In the genomic region with DNA sequence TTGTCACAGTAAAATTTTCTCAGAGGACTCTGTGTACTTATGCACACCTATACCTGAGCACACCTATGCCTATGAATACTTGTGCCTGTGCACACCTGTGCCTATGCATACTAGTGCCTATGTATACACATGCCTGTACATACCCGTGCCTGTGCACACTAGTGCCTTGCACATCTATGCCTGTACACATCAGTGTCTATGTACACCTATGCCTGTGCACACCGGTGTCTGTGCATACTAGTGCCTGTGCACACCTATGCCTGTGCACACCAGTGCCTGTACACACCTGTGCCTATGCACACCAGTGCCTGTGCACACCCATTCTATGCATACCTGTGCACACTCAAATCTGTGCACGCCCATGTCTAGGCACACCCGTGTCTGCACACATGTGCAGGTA, we compare ENCODE assay signal across 18 mouse cellular contexts. TPM values are rescaled to one million over a fixed set of nuclear protein-coding genes. Genes with fewer than 3 reads are reported as not detected.
DNase-seq lines count a peak whose midpoint lies in the region; ATAC-seq and TF ChIP-seq lines count a peak whose summit lies in the region.
"Had no signal": no experiment of that assay in that cellular context is flagged by ENCODE, and none has a peak within 500 bp of the region (broad histone marks: within the 10 kb centered on the region; RNA-seq: fewer than 3 reads in every experiment).

No protein-coding gene starts in this region.

- H3K27ac ChIP-seq in hindbrain, embryonic 12.5 days, result no peak overlapping the region
- H3K27ac ChIP-seq in hindbrain, embryonic 13.5 days, result no peak overlapping the region
- H3K27ac ChIP-seq in lung, embryonic 15.5 days, result no peak overlapping the region
- no peak overlapping the region for H3K27ac ChIP-seq in midbrain, embryonic 13.5 days
- H3K27ac ChIP-seq: left cerebral cortex, adult 2 months; limb, embryonic 13.5 days; neural tube, embryonic 12.5 days had no signal

- no peak overlapping the region for H3K4me3 ChIP-seq in hindbrain, embryonic 12.5 days
- no peak overlapping the region for H3K4me3 ChIP-seq in hindbrain, embryonic 13.5 days
- no peak overlapping the region for H3K4me3 ChIP-seq in lung, embryonic 15.5 days
- H3K4me3 ChIP-seq in lung, adult 2 months (replicated peaks; ENCODE audit: extremely low read depth, low read depth, low read length), result no peak overlapping the region
- H3K4me3 ChIP-seq in midbrain, embryonic 13.5 days (replicated peaks), result no peak overlapping the region
- H3K4me3 ChIP-seq: left cerebral cortex, adult 2 months; limb, embryonic 13.5 days; neural tube, embryonic 12.5 days had no signal

- TF ChIP-seq CTCF in lung, adult 2 months (IDR thresholded peaks at IDR 0.05; ENCODE audit: insufficient read depth, low read length), result no peak

- peak; percentile 51; the same call in 1 of the 2 replicates for ATAC-seq in hindbrain, embryonic 12.5 days (ENCODE audit: low FRiP score)
- no peak for ATAC-seq in hindbrain, embryonic 13.5 days (ENCODE audit: low FRiP score)
- ATAC-seq in lung, embryonic 15.5 days (ENCODE audit: borderline replicate concordance, extremely low read depth, low FRiP score, low TSS enrichment), result peak; percentile 53; the same call in 1 of the 2 replicates
- ATAC-seq in midbrain, embryonic 13.5 days, result peak; percentile 40; the same call in 1 of the 2 replicates
- ATAC-seq: inflammation-experienced regulatory T-cells, adult 6 months had no signal

- H3K9ac ChIP-seq in hindbrain, embryonic 12.5 days, result no peak overlapping the region
- H3K9ac ChIP-seq in hindbrain, embryonic 13.5 days, result no peak overlapping the region
- H3K9ac ChIP-seq in lung, embryonic 15.5 days, result no peak overlapping the region
- H3K9ac ChIP-seq in midbrain, embryonic 13.5 days (replicated peaks), result no peak overlapping the region
- H3K9ac ChIP-seq: limb, embryonic 13.5 days; neural tube, embryonic 12.5 days had no signal

- no peak overlapping the region for H3K4me2 ChIP-seq in hindbrain, embryonic 12.5 days (replicated peaks)
- H3K4me2 ChIP-seq in hindbrain, embryonic 13.5 days, result no peak overlapping the region
- H3K4me2 ChIP-seq in lung, embryonic 15.5 days, result no peak overlapping the region
- H3K4me2 ChIP-seq in midbrain, embryonic 13.5 days (replicated peaks), result no peak overlapping the region
- H3K4me2 ChIP-seq: limb, embryonic 13.5 days; neural tube, embryonic 12.5 days had no signal

- whole genome bisulfite sequencing in hindbrain, embryonic 12.5 days, result 92% methylated on average over 4 of the region's 4 CpGs
- WGBS in hindbrain, embryonic 13.5 days, result 95% methylated on average over 4 of the region's 4 CpGs
- 86% methylated on average over 4 of the region's 4 CpGs for WGBS in lung, embryonic 15.5 days
- 91% methylated on average over 4 of the region's 4 CpGs for WGBS in lung, adult 2 months
- 93% methylated on average over 4 of the region's 4 CpGs for WGBS in midbrain, embryonic 13.5 days

- H3K9me3 ChIP-seq in hindbrain, embryonic 12.5 days (replicated peaks), result no peaks in the 10 kb centered on the region
- H3K9me3 ChIP-seq in hindbrain, embryonic 13.5 days, result no peaks in the 10 kb centered on the region
- no peaks in the 10 kb centered on the region for H3K9me3 ChIP-seq in lung, embryonic 15.5 days
- H3K9me3 ChIP-seq in midbrain, embryonic 13.5 days, result no peaks in the 10 kb centered on the region
- H3K9me3 ChIP-seq: limb, embryonic 13.5 days; neural tube, embryonic 12.5 days had no signal

- no peak for TF ChIP-seq POLR2A in lung, adult 2 months (IDR thresholded peaks at IDR 0.05; ENCODE audit: borderline replicate concordance, extremely low read depth, low read depth, low read length)

- no peaks in the 10 kb centered on the region for H3K27me3 ChIP-seq in hindbrain, embryonic 12.5 days
- H3K27me3 ChIP-seq in hindbrain, embryonic 13.5 days, result no peaks in the 10 kb centered on the region
- no peaks in the 10 kb centered on the region for H3K27me3 ChIP-seq in lung, embryonic 15.5 days
- no peaks in the 10 kb centered on the region for H3K27me3 ChIP-seq in midbrain, embryonic 13.5 days
- H3K27me3 ChIP-seq: limb, embryonic 13.5 days; neural tube, embryonic 12.5 days had no signal

- no peaks in the 10 kb centered on the region for H3K36me3 ChIP-seq in hindbrain, embryonic 12.5 days
- no peaks in the 10 kb centered on the region for H3K36me3 ChIP-seq in hindbrain, embryonic 13.5 days
- H3K36me3 ChIP-seq in lung, embryonic 15.5 days, result no peaks in the 10 kb centered on the region
- no peaks in the 10 kb centered on the region for H3K36me3 ChIP-seq in midbrain, embryonic 13.5 days
- H3K36me3 ChIP-seq: limb, embryonic 13.5 days; neural tube, embryonic 12.5 days had no signal

- DNase-seq in cerebellum, adult 9-11 months, result peak; percentile 4
- no peak for DNase-seq in cerebellum, postnatal 36 days
- no peak for DNase-seq in lung, adult 2 months
- DNase-seq in urinary bladder, postnatal 10 days (ENCODE audit: low spot score), result no peak
- DNase-seq: adrenal gland, postnatal 14 days; cerebellum, adult 8-10 months; heart, adult 18-20 months; lung, adult 18-20 months; right cerebral cortex, postnatal 25 days had no signal

- H3K4me1 ChIP-seq in hindbrain, embryonic 12.5 days, result no peaks in the 10 kb centered on the region
- H3K4me1 ChIP-seq in hindbrain, embryonic 13.5 days (replicated peaks), result no peaks in the 10 kb centered on the region
- no peaks in the 10 kb centered on the region for H3K4me1 ChIP-seq in lung, embryonic 15.5 days
- H3K4me1 ChIP-seq in lung, adult 2 months (ENCODE audit: control insufficient read depth, insufficient read depth, low read length), result no peaks in the 10 kb centered on the region
- H3K4me1 ChIP-seq in midbrain, embryonic 13.5 days (replicated peaks), result no peaks in the 10 kb centered on the region
- H3K4me1 ChIP-seq: limb, embryonic 13.5 days; neural tube, embryonic 12.5 days had no signal

RNA-seq across cellular contexts. Expression of a gene that starts 37.6 kb away (rescaled TPM):
- polyA plus RNA-seq in hindbrain, embryonic 12.5 days (2016; fragmentation: Nextera tagmentation; extraction: Ambion mirVana), result 0.23 and 0.56 TPM in 2 replicates
- 0.45 and 0.49 TPM in 2 replicates for polyA plus RNA-seq in hindbrain, embryonic 13.5 days (2015; fragmentation: Nextera tagmentation; extraction: Ambion mirVana)
- 0.34 and 0.39 TPM in 2 replicates for polyA plus RNA-seq in lung, embryonic 15.5 days (2015; fragmentation: Nextera tagmentation; extraction: Ambion mirVana)
- polyA plus RNA-seq in lung, adult 2 months (2012; rRNA removed), result 0.66 and 0.69 TPM in 2 replicates
- polyA plus RNA-seq in midbrain, embryonic 13.5 days (2015; fragmentation: Nextera tagmentation; extraction: Ambion mirVana), result 0.05 TPM in 1 of 2 replicates, not detected in the other
- polyA plus RNA-seq: heart, postnatal 0 days; inflammation-experienced regulatory T-cells, adult 6 months; neural tube, embryonic 12.5 days had no signal

RNA-seq across cellular contexts. Expression of a gene that starts 46.5 kb away (rescaled TPM):
- 8.4 and 9.3 TPM in 2 replicates for polyA plus RNA-seq in hindbrain, embryonic 12.5 days (2016; fragmentation: Nextera tagmentation; extraction: Ambion mirVana)
- polyA plus RNA-seq in hindbrain, embryonic 13.5 days (2015; fragmentation: Nextera tagmentation; extraction: Ambion mirVana), result 9.0 and 9.4 TPM in 2 replicates
- polyA plus RNA-seq in lung, embryonic 15.5 days (2015; fragmentation: Nextera tagmentation; extraction: Ambion mirVana), result 6.7 and 7.7 TPM in 2 replicates
- 2.8 and 4.3 TPM in 2 replicates for polyA plus RNA-seq in lung, adult 2 months (2012; rRNA removed)
- polyA plus RNA-seq in midbrain, embryonic 13.5 days (2015; fragmentation: Nextera tagmentation; extraction: Ambion mirVana), result 8.9 and 9.0 TPM in 2 replicates

RNA-seq across cellular contexts. Expression of a gene that starts 47.2 kb away (rescaled TPM):
- 0.78 and 1.0 TPM in 2 replicates for polyA plus RNA-seq in hindbrain, embryonic 12.5 days (2016; fragmentation: Nextera tagmentation; extraction: Ambion mirVana)
- polyA plus RNA-seq in hindbrain, embryonic 13.5 days (2015; fragmentation: Nextera tagmentation; extraction: Ambion mirVana), result 0.71 and 1.0 TPM in 2 replicates
- 0.19 and 0.31 TPM in 2 replicates for polyA plus RNA-seq in lung, embryonic 15.5 days (2015; fragmentation: Nextera tagmentation; extraction: Ambion mirVana)
- 0.33 and 0.63 TPM in 2 replicates for polyA plus RNA-seq in lung, adult 2 months (2012; rRNA removed)
- 0.98 and 1.4 TPM in 2 replicates for polyA plus RNA-seq in midbrain, embryonic 13.5 days (2015; fragmentation: Nextera tagmentation; extraction: Ambion mirVana)
- polyA plus RNA-seq: heart, postnatal 0 days; inflammation-experienced regulatory T-cells, adult 6 months had no signal
